Mouse (Mus musculus): ENCODE results near the gene Pnpla6. TPM values are rescaled to one million over a fixed set of nuclear protein-coding genes. Genes with fewer than 3 reads are reported as not detected.
"Not testable (repeated sequence)": the region's sequence is repeated elsewhere in the genome, so short reads cannot be mapped to it uniquely, and the experiment has no call there.

Gene Pnpla6
- total RNA-seq, 1 experiment from 2014 or later = 46.8 TPM

DNA sequence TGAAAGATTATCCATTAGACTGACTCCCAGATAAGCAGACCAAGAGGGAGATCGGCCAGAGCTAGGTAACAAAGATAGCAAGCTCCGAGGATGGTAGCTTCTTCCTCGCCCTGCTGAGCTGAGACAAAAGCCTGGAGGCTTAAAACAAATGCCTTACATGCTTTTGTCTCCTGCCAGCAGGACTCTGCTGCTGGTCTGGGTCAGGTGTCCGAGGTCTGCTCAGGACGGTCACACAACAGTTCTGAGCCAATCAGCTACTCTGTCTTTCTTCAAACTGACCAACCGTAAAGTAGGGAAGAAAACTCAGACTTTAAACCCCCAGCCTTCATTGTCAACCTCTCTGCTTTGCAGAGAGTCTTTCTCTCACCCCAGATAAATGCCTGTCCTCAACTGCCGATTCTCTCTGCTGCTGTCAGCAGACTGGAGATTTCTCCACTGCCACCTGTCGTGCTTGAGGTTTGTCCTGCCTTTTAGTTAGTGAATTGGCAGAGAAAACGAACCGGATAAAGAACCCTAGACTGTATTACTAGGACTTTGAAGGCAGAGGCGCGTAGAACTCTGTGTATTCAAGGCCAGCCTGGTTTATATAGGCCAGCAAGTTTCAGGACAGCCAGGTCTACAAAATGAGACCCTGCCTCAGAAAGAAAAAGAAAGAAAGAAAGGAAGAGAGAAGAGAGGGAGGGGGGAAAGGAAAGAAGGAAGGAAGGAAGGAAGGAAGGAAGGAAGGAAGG is 52.6 kb downstream of the Pnpla6 start, which contains the start of gene C330021F23Rik:
Gene C330021F23Rik, plus strand, starts transcription at position 350 of the 731 bp plus-strand sequence.
- no peak for ATAC-seq (ENCODE audit: extremely low read depth, insufficient number of reproducible peaks, low FRiP score, poor library complexity, severe bottlenecking)

DNA sequence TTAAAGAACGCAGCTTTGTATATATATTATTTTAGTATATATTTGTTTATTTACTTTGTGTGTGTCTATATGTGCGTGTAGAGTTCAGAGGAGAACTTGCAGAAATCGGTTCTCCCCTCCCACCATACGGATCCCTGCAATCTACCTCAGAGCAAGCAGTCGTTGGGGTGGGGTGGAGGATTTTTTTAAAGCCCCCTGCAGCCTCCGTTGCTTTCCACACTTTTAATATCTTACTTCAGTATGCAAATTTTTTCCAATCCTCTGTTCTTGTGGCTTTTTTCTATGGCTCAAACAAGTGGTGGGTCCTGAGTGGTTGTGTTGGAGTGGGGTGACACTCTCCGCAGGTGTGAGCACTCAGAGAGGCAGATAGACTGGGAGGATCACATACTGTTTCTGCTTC is 53.2 kb downstream of the Pnpla6 start:
- ATAC-seq (ENCODE audit: extremely low read depth, insufficient number of reproducible peaks, low FRiP score, poor library complexity, severe bottlenecking) = no peak

DNA sequence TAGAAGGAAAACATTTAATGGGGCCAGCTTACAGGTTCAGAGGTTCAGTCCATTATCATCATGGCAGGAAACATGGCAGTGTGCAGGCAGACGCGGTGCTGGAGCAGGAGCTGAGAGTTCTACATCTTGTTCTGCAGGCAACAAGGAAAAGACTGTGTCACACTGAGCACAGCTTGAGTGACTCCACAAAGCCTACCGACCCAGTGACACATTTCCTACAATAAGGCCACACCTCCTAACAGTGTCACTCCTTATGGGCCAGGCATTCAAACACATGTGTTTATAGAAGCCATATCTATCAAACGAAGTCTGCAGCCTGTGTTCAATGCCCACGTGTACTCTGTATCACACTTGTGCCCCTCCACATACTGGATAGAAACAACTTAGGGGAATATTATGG is 54.6 kb downstream of the Pnpla6 start:
- ATAC-seq (ENCODE audit: extremely low read depth, insufficient number of reproducible peaks, low FRiP score, poor library complexity, severe bottlenecking) = no peak

DNA sequence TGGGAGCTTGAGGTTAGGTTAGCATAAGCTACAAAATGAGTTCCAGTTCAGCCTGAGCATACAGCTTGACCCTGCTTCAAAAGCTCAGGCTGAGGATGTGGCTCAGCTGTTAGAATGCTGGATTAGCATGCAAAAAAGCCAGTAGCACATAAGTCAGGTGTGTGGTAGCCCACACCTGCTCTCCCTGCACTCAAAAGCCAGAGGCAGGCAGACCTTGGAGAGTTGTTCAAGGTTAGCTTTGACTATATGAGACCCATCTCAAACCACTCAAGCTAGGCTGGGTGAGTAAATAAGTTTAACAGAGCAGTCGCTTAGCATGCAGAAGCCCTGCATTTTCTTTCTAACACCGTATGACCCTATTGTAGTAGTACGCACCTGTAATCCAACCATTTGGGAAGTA is 59.4 kb downstream of the Pnpla6 start:
- no peak for ATAC-seq (ENCODE audit: extremely low read depth, insufficient number of reproducible peaks, low FRiP score, poor library complexity, severe bottlenecking)

DNA sequence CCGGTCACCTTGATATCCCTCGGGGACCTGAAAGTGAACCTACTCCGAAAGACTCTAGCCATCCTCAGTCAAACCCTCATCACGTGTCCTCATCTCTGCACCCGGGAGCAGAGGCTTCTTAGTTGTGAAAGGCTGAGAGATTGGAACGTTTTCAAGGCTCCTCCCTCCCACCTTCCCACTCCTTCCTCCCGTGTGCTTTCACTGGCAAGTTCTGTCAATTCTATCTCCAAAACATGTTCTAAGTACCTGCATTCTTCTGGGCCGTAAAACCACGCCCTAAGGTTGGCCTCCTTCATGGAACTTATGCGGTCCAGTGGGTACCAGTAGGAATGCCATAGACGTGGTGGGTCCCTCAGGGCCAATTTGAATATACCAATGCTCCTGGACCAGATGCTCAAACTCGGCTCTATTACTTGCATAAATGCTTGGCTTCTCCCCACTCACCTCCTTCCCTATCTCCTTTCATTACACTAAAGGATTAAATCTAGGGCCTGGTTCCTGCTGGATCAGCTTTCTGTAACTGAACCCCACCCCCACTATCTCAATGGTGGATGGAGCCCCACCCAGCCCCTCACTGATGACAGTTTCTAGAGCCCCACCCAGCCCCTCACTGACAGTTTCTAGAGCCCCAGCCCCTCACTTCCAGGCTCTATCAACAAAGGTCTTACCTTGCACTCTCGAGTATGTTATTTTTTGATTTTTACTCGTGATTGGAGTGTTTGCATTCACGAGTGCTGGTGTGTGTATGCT is 61.2 kb downstream of the Pnpla6 start:
- ATAC-seq (ENCODE audit: extremely low read depth, insufficient number of reproducible peaks, low FRiP score, poor library complexity, severe bottlenecking) = no peak

DNA sequence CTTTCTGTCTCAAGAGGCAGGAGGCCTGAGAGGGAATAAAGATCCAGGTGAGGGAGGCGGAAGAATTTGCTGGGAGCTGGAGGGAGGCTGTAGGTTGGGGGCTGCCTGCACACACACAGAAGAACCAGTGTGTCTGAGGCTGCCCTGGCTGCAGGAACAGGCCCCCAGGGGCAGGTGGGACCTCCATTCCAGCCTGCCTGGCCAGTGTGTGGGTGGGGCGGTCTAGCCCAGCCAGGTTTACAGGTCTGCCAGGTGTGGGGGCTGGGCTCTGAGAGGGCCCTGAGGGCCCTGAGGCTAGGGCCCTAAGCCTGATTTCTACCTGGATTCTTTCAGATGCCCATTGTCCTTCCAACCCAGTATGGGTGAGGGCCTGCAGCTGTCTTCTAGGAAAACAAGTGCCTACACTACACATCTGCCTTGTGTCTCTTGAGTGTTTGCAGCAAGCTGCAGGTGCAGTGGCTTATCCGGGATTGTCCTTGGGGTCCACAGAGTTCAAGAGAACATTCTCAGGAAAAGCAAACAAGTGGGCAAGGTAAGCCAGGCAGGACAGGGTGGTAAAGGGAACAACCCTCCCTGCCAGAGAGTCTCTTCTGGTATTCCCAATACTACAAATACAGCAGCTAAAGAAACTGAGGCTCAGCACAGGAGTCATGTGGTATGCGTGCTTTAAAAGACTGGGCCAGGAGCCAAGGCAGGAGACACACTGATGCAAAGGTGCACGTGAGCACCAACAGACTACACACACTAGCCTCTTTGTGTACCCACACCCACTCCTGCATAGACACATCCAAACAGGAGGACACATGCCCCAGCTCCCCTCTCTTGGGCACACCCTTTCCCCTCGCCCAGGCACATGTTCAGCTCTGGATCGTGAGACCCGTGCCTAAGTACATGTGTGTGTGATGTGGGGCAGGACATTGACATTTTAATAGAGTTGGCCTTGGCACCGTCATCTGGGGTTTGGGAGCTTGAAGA is 64.5 kb downstream of the Pnpla6 start:
- no peak for ATAC-seq (ENCODE audit: extremely low read depth, insufficient number of reproducible peaks, low FRiP score, poor library complexity, severe bottlenecking)

DNA sequence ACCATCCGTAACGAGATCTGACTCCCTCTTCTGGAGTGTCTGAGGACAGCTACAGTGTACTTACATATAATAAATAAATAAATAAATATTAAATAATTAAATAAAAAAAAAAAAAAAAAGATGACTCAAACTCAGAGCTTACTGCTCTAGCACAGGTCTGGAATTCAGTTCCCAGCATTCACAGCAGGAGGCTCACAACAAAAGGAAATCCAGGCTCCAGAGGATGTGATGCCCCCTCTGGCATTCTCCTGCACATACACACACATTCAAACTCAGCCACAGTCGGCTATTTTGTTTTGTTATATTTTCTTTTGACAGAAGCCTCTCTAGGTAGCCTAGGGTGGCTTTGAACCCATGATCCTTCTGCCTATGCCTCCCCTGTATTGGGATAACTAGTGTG is 66.8 kb downstream of the Pnpla6 start:
- ATAC-seq (ENCODE audit: extremely low read depth, insufficient number of reproducible peaks, low FRiP score, poor library complexity, severe bottlenecking) = not testable (repeated sequence)

DNA sequence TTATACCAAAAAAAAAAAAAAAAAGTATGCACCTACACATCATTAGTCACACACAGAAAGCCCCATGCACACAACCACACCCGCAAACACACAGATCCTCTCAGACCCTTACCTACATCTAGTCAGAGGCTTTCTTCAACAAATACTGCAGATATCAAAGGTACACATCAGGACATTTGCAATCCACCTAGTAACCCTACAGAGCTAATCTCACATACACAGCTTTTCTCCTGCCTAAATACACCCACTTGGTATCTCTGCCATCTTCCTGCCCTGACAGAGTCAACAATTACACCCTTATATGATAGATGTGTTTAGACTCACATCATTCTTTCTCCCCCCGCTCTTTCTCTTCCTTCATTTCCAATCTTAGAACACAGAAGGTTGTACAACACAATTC is 71.3 kb downstream of the Pnpla6 start:
- ATAC-seq (ENCODE audit: extremely low read depth, insufficient number of reproducible peaks, low FRiP score, poor library complexity, severe bottlenecking) = no peak

DNA sequence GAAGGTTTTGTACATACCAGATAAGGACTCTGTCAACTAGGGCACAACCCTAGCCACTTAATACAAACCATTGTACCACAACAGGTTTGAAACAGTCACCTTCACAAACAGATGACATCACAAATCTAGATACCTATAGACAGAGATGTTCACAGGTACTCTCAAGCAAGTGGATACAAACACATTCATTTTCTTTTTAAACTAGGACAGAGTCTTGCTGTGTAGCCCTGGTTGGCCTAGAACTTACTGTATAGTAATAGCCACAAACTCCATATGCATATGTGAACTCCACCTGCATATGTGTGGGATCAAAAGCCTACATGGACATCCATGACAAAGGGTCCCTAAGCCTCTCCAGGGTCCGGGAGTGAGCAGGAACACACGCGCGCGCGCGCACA is 71.8 kb downstream of the Pnpla6 start, which contains the start of gene Camsap3:
Gene Camsap3, plus strand, starts transcription at position 301 of the 398 bp plus-strand sequence.
- no peak for ATAC-seq (ENCODE audit: extremely low read depth, insufficient number of reproducible peaks, low FRiP score, poor library complexity, severe bottlenecking)

DNA sequence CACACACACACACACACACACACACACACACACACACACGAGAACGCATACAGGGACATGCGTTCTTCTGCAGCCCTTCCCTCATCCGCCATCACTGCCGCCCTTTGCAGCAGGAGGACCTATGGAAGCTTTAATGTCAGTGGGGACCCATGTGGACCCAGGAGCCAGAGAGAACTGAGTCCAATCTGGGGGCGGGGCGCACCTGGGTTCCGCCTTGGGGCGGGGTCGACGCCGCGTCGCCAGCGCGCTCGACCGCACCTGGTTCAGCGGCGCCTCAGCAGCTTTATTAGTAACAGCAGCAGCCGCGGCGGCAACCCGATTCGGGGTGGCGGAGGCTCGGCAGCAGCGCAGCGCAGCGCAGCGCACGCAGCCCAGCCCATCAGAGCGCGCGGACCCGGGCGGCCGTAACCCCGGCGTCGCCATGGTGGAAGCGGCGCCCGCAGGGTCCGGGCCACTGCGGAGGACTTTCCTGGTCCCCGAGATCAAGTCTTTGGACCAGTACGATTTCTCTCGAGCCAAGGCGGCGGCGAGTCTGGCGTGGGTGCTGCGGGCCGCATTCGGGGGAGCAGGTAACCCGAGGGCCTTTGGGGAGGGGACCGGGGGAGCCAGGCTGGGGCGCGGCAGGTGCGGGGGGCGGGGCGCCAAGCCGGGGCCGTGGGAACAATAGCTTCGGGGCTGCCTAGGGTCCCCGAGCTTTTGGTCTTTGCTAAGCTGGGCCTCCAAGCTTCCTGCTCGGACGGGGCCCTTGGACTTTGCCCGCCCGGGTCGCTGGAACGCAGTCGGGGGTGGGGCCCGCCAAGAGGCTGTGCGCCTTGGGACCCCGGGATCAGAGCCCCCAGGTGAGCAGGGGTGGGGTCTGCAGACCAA is 72.4 kb downstream of the Pnpla6 start:
- no peak for ATAC-seq (ENCODE audit: extremely low read depth, insufficient number of reproducible peaks, low FRiP score, poor library complexity, severe bottlenecking)

DNA sequence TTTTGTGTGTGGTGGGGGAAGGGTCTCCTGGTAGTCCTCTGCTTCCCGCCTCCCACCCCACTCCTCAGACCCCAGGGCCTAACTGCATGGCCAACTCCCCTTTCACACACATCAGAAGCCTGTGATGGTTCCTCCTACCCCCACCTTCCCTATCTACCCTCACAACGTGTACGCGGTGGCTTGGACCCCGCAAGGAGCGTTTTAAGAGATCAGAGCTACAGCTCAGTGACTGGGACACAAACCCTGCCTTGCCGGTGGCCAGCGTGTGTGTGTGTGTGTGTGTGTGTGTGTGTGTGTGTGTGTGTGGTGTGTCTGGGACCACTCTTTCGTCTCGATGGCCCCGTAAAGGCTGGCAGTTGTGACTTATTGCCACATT is 73.1 kb downstream of the Pnpla6 start:
- ATAC-seq (ENCODE audit: extremely low read depth, insufficient number of reproducible peaks, low FRiP score, poor library complexity, severe bottlenecking) = no peak

DNA sequence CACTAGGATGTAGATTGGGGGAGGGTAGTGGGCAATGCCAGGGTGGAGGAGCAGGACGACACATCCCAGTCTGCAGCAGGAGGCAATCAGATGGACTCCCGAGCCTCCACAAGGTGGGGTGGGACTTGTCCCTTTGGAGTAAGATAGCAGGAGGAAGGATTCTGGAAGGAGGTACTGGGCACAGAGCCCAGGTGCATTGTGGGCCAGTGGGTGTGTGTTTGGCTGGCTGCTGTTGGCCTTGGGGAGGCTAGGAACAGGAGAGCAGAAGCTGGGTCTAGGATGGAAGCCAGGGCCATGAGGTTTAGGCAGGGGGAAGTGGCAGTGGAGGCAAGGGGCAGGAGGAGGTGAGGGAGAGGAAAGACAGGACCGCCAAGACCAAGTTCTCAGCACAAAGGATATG is 78.3 kb downstream of the Pnpla6 start:
- ATAC-seq (ENCODE audit: extremely low read depth, insufficient number of reproducible peaks, low FRiP score, poor library complexity, severe bottlenecking) = no peak

Other genes starting within 250 kb of the Pnpla6 start
- 28.7 and 32.2 TPM in 2 replicates for gene Insr, start 235.8 kb upstream of the Pnpla6 start, total RNA-seq (2017)
- 140 and 151 TPM in 2 replicates for gene A430078G23Rik, start 162.0 kb upstream of the Pnpla6 start, total RNA-seq (2017)
- 179 and 187 TPM in 2 replicates for gene Arhgef18, start 122.4 kb upstream of the Pnpla6 start, total RNA-seq (2017)
- 1.0 and 3.7 TPM in 2 replicates for gene Pex11g, start 47.7 kb upstream of the Pnpla6 start, total RNA-seq (2017)
- 0.61 TPM in 1 of 2 replicates, not detected in the other for gene Tex45, start 44.5 kb upstream of the Pnpla6 start, total RNA-seq (2017)
- gene Zfp358, start 22.2 kb upstream of the Pnpla6 start, total RNA-seq (2017) = 3.6 and 4.1 TPM in 2 replicates
- gene Mcoln1, start 14.9 kb upstream of the Pnpla6 start, total RNA-seq (2017) = 80.5 and 83.9 TPM in 2 replicates
- not detected in 2 replicates for gene C330021F23Rik, start 52.6 kb downstream of the Pnpla6 start, total RNA-seq (2017)
- gene Camsap3, start 71.9 kb downstream of the Pnpla6 start, total RNA-seq (2017) = not detected in 2 replicates
- gene Xab2, start 105.9 kb downstream of the Pnpla6 start, total RNA-seq (2017) = 70.3 and 73.1 TPM in 2 replicates
- gene Pet100, start 106.2 kb downstream of the Pnpla6 start, total RNA-seq (2017) = 153 and 163 TPM in 2 replicates
- 0.86 TPM in 1 of 2 replicates, not detected in the other for gene Pcp2, start 110.2 kb downstream of the Pnpla6 start, total RNA-seq (2017)
- gene Stxbp2, start 115.6 kb downstream of the Pnpla6 start, total RNA-seq (2017) = 223 and 277 TPM in 2 replicates
- gene Retn, start 140.4 kb downstream of the Pnpla6 start, total RNA-seq (2017) = 16.1 and 19.3 TPM in 2 replicates
- gene Mcemp1, start 150.4 kb downstream of the Pnpla6 start, total RNA-seq (2017) = 214 and 229 TPM in 2 replicates
- not detected in 2 replicates for gene Fcor, start 157.0 kb downstream of the Pnpla6 start, total RNA-seq (2017)
- 41.5 and 45.5 TPM in 2 replicates for gene Trappc5, start 160.9 kb downstream of the Pnpla6 start, total RNA-seq (2017)
- 390 and 391 TPM in 2 replicates for gene Fcer2a, start 178.8 kb downstream of the Pnpla6 start, total RNA-seq (2017)
- gene Clec4g, start 205.3 kb downstream of the Pnpla6 start, total RNA-seq (2017) = 0.58 and 0.74 TPM in 2 replicates
- 11.6 and 15.5 TPM in 2 replicates for gene Cd209a, start 233.6 kb downstream of the Pnpla6 start, total RNA-seq (2017)